Mouse (Mus musculus): Measurements from ENCODE around the gene Agfg1. TPM values are rescaled to one million over a fixed set of nuclear protein-coding genes. Genes with fewer than 3 reads are reported as not detected.

Agfg1 gene
- polyA plus RNA-seq (2015; fragmentation: Nextera tagmentation; extraction: Ambion mirVana), result 33.7 and 39.9 TPM in 2 replicates

GRCm38 (mm10) chr1:82839296-82839613, at the start of gene Agfg1:
TSS of gene Agfg1 (plus strand) at chr1:82839483.
- Histone ChIP-seq H3K9ac (replicated peaks; ENCODE audit: low read depth, low read length) (peak within 1 kb of the TSS; percentile 92), H3K4me1 (replicated peaks; ENCODE audit: control insufficient read depth, insufficient read depth, low read length) (peaks cover 19% of the 10 kb centered on the region), H3K9me3 (ENCODE audit: control insufficient read depth, low read length) (no peaks in the 10 kb centered on the region), H3K4me3 (replicated peaks; ENCODE audit: low read length) (peak within 1 kb of the TSS; percentile 96), H3K4me2 (ENCODE audit: low read length) (peak within 1 kb of the TSS; percentile 78), H3K27ac (ENCODE audit: low read length) (peak within 1 kb of the TSS; percentile 78), H3K36me3 (ENCODE audit: control insufficient read depth, insufficient read depth) (no peaks in the 10 kb centered on the region), H3K27me3 (replicated peaks; ENCODE audit: control insufficient read depth, insufficient read depth, low read length) (no peaks in the 10 kb centered on the region)
- under 1% methylated on average over 34 of the region's 34 CpGs for WGBS
- peak; percentile 94 for ATAC-seq

- ATAC-seq, result peak; percentile 79
Measured at GRCm38 (mm10) chr1:82791105-82791504, 48.2 kb upstream of the Agfg1 start.

GRCm38 (mm10) chr1:82792238-82792637, 47.0 kb upstream of the Agfg1 start:
- Histone ChIP-seq H3K4me1 (replicated peaks; ENCODE audit: control insufficient read depth, insufficient read depth, low read length) (peaks cover 15% of the 10 kb centered on the region), H3K9me3 (ENCODE audit: control insufficient read depth, low read length) (no peaks in the 10 kb centered on the region), H3K4me2 (ENCODE audit: low read length) (no peak overlapping the region), H3K4me3 (replicated peaks; ENCODE audit: low read length) (no peak overlapping the region), H3K27ac (ENCODE audit: low read length) (no peak overlapping the region; the same call in 1 of the 2 replicates), H3K27me3 (replicated peaks; ENCODE audit: control insufficient read depth, insufficient read depth, low read length) (no peaks in the 10 kb centered on the region), H3K9ac (replicated peaks; ENCODE audit: low read depth, low read length) (no peak overlapping the region), H3K36me3 (ENCODE audit: control insufficient read depth, insufficient read depth) (no peaks in the 10 kb centered on the region)
- no peak for ATAC-seq
- WGBS, result 94% methylated on average over 6 of the region's 6 CpGs

More at GRCm38 (mm10) chr1:82791105-82791504, 48.2 kb upstream of the Agfg1 start:
- no peak overlapping the region for H3K4me2 ChIP-seq (ENCODE audit: low read length)
- no peaks in the 10 kb centered on the region for H3K27me3 ChIP-seq (replicated peaks; ENCODE audit: control insufficient read depth, insufficient read depth, low read length)
- H3K4me3 ChIP-seq (replicated peaks; ENCODE audit: low read length), result no peak overlapping the region
- H3K9me3 ChIP-seq (ENCODE audit: control insufficient read depth, low read length), result no peaks in the 10 kb centered on the region
- WGBS, result 53% methylated on average over 11 of the region's 11 CpGs
- peaks cover 15% of the 10 kb centered on the region for H3K4me1 ChIP-seq (replicated peaks; ENCODE audit: control insufficient read depth, insufficient read depth, low read length)
- H3K9ac ChIP-seq (replicated peaks; ENCODE audit: low read depth, low read length), result no peak overlapping the region
- H3K27ac ChIP-seq (ENCODE audit: low read length), result peak overlapping the region; percentile 81; the same call in 1 of the 2 replicates
- H3K36me3 ChIP-seq (ENCODE audit: control insufficient read depth, insufficient read depth), result no peaks in the 10 kb centered on the region

GRCm38 (mm10) chr1:82793110-82793509, 46.2 kb upstream of the Agfg1 start:
- WGBS, result 89% methylated on average over 3 of the region's 3 CpGs

GRCm38 (mm10) chr1:82793986-82794385, 45.3 kb upstream of the Agfg1 start:
- Histone ChIP-seq H3K4me3 (replicated peaks; ENCODE audit: low read length) (no peak overlapping the region), H3K9me3 (ENCODE audit: control insufficient read depth, low read length) (no peaks in the 10 kb centered on the region), H3K4me2 (ENCODE audit: low read length) (no peak overlapping the region), H3K36me3 (ENCODE audit: control insufficient read depth, insufficient read depth) (no peaks in the 10 kb centered on the region), H3K27me3 (replicated peaks; ENCODE audit: control insufficient read depth, insufficient read depth, low read length) (no peaks in the 10 kb centered on the region), H3K4me1 (replicated peaks; ENCODE audit: control insufficient read depth, insufficient read depth, low read length) (peaks cover 8% of the 10 kb centered on the region), H3K27ac (ENCODE audit: low read length) (no peak overlapping the region), H3K9ac (replicated peaks; ENCODE audit: low read depth, low read length) (no peak overlapping the region)
- 41% methylated on average over 4 of the region's 4 CpGs for WGBS
- ATAC-seq, result peak; percentile 55

More at GRCm38 (mm10) chr1:82793110-82793509, 46.2 kb upstream of the Agfg1 start:
- ATAC-seq, result no peak
- no peak overlapping the region for H3K4me3 ChIP-seq (replicated peaks; ENCODE audit: low read length)
- no peaks in the 10 kb centered on the region for H3K27me3 ChIP-seq (replicated peaks; ENCODE audit: control insufficient read depth, insufficient read depth, low read length)
- peaks cover 8% of the 10 kb centered on the region for H3K4me1 ChIP-seq (replicated peaks; ENCODE audit: control insufficient read depth, insufficient read depth, low read length)
- no peaks in the 10 kb centered on the region for H3K9me3 ChIP-seq (ENCODE audit: control insufficient read depth, low read length)
- H3K4me2 ChIP-seq (ENCODE audit: low read length), result no peak overlapping the region
- no peaks in the 10 kb centered on the region for H3K36me3 ChIP-seq (ENCODE audit: control insufficient read depth, insufficient read depth)
- H3K27ac ChIP-seq (ENCODE audit: low read length), result no peak overlapping the region
- no peak overlapping the region for H3K9ac ChIP-seq (replicated peaks; ENCODE audit: low read depth, low read length)

- Histone ChIP-seq H3K27ac (ENCODE audit: low read length) (no peak overlapping the region), H3K4me3 (replicated peaks; ENCODE audit: low read length) (no peak overlapping the region), H3K36me3 (ENCODE audit: control insufficient read depth, insufficient read depth) (no peaks in the 10 kb centered on the region), H3K9ac (replicated peaks; ENCODE audit: low read depth, low read length) (no peak overlapping the region), H3K27me3 (replicated peaks; ENCODE audit: control insufficient read depth, insufficient read depth, low read length) (no peaks in the 10 kb centered on the region), H3K9me3 (ENCODE audit: control insufficient read depth, low read length) (no peaks in the 10 kb centered on the region), H3K4me2 (ENCODE audit: low read length) (no peak overlapping the region), H3K4me1 (replicated peaks; ENCODE audit: control insufficient read depth, insufficient read depth, low read length) (peaks cover 8% of the 10 kb centered on the region)
- ATAC-seq, result no peak
- WGBS, result 95% methylated on average over 2 of the region's 2 CpGs
Measured at GRCm38 (mm10) chr1:82795211-82795610, 44.1 kb upstream of the Agfg1 start.

- H3K4me2 ChIP-seq (ENCODE audit: low read length), result no peak overlapping the region
- peaks cover 4% of the 10 kb centered on the region for H3K4me1 ChIP-seq (replicated peaks; ENCODE audit: control insufficient read depth, insufficient read depth, low read length)
- no peak overlapping the region for H3K27ac ChIP-seq (ENCODE audit: low read length)
- no peaks in the 10 kb centered on the region for H3K27me3 ChIP-seq (replicated peaks; ENCODE audit: control insufficient read depth, insufficient read depth, low read length)
- no peaks in the 10 kb centered on the region for H3K9me3 ChIP-seq (ENCODE audit: control insufficient read depth, low read length)
- no peak overlapping the region for H3K4me3 ChIP-seq (replicated peaks; ENCODE audit: low read length)
- H3K9ac ChIP-seq (replicated peaks; ENCODE audit: low read depth, low read length), result no peak overlapping the region
- ATAC-seq, result no peak
- 88% methylated on average over 18 of the region's 18 CpGs for WGBS
- no peaks in the 10 kb centered on the region for H3K36me3 ChIP-seq (ENCODE audit: control insufficient read depth, insufficient read depth)
Measured at GRCm38 (mm10) chr1:82795702-82796443, 43.4 kb upstream of the Agfg1 start.

- no peak for ATAC-seq
- H3K9ac ChIP-seq (replicated peaks; ENCODE audit: low read depth, low read length), result no peak overlapping the region
- H3K36me3 ChIP-seq (ENCODE audit: control insufficient read depth, insufficient read depth), result no peaks in the 10 kb centered on the region
- H3K4me3 ChIP-seq (replicated peaks; ENCODE audit: low read length), result no peak overlapping the region
- H3K27me3 ChIP-seq (replicated peaks; ENCODE audit: control insufficient read depth, insufficient read depth, low read length), result no peaks in the 10 kb centered on the region
- WGBS, result 94% methylated on average over 4 of the region's 4 CpGs
- no peak overlapping the region for H3K27ac ChIP-seq (ENCODE audit: low read length)
- no peaks in the 10 kb centered on the region for H3K4me1 ChIP-seq (replicated peaks; ENCODE audit: control insufficient read depth, insufficient read depth, low read length)
- H3K9me3 ChIP-seq (ENCODE audit: control insufficient read depth, low read length), result no peaks in the 10 kb centered on the region
- H3K4me2 ChIP-seq (ENCODE audit: low read length), result no peak overlapping the region
Measured at GRCm38 (mm10) chr1:82797088-82797487, 42.2 kb upstream of the Agfg1 start.

- Histone ChIP-seq H3K4me2 (ENCODE audit: low read length) (no peak overlapping the region), H3K9me3 (ENCODE audit: control insufficient read depth, low read length) (no peaks in the 10 kb centered on the region), H3K9ac (replicated peaks; ENCODE audit: low read depth, low read length) (no peak overlapping the region), H3K4me1 (replicated peaks; ENCODE audit: control insufficient read depth, insufficient read depth, low read length) (no peaks in the 10 kb centered on the region), H3K36me3 (ENCODE audit: control insufficient read depth, insufficient read depth) (no peaks in the 10 kb centered on the region), H3K4me3 (replicated peaks; ENCODE audit: low read length) (no peak overlapping the region), H3K27me3 (replicated peaks; ENCODE audit: control insufficient read depth, insufficient read depth, low read length) (no peaks in the 10 kb centered on the region), H3K27ac (ENCODE audit: low read length) (no peak overlapping the region)
- WGBS, result 71% methylated on average over 5 of the region's 5 CpGs
- no peak for ATAC-seq
Measured at GRCm38 (mm10) chr1:82798304-82798703, 41.0 kb upstream of the Agfg1 start.

All from forebrain, embryonic 16.5 days (tissue).